Mouse (Mus musculus): ENCODE data around the gene Orm2.

- TF ChIP-seq CTCF (IDR thresholded peaks at IDR 0.05; ENCODE audit: low read depth) (no peak), EP300 (IDR thresholded peaks at IDR 0.05; ENCODE audit: low read depth) (no peak)
Observed at GRCm38 (mm10) chr4:63333403-63333802, 28.8 kb upstream of the Orm2 start.

Measured in liver, postnatal 0 days (tissue).